Mouse (Mus musculus) heart, postnatal 0 days (tissue): ENCODE measurements around the gene Vmn1r40.

ENCODE experiments used
- CTCF ChIP-seq: IDR thresholded peaks from 2 replicates; pipeline ENCODE4 v1.5.1; 2016; ENCODE audit warnings: antibody characterized with exemption, control low read depth, low read depth
- EP300 ChIP-seq: IDR thresholded peaks from 2 replicates; pipeline ENCODE4 v1.6.1; 2016; ENCODE audit warnings: antibody characterized with exemption, low read depth

DNA sequence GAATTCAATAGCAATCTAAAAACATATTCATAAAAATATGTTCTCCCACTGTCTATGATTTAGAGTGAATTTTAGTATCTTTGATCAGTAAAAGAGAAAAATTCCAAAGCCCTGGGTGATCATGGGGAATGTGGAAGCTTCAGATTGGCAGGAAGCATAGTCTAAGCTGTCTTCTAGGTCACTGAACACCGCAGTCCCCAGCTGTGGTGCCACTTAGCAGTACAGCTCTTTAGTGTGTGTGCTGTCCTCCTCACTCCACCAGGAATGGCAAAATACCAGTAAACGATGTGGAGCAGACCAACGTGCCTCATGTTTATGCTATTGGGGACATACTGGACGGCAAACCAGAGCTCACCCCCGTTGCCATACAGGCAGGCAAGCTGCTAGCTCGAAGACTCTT, 37.8 kb upstream of the Vmn1r40 start:
- TF ChIP-seq CTCF (no peak), EP300 (no peak)
